Mouse (Mus musculus) common myeloid progenitor, adult 5-6 weeks (primary cell): Measurements from ENCODE around the gene 2700097O09Rik. TPM values are rescaled to one million over a fixed set of nuclear protein-coding genes. Genes with fewer than 3 reads are reported as not detected.
A peak's percentile ranks its signal among the peaks of the same experiment; 100 is the strongest.
"Not testable (repeated sequence)": the region's sequence is repeated elsewhere in the genome, so short reads cannot be mapped to it uniquely, and the experiment has no call there.

ENCODE experiments used
- ATAC-seq: replicated peaks from 2 replicates; pipeline ENCODE4 v1.8.0; 2016; ENCODE audit warnings: low read depth, mild to moderate bottlenecking, moderate TSS enrichment, inconsistent platforms; ENCODE audit not compliant: poor library complexity, severe bottlenecking
- total RNA-seq: library from RNA; stranded (forward); fragments of 200-1000, 187-1606 nt; gene quantifications from 2 replicates; pipeline ENCODE4 v1.2.3, GENCODE M21; 2017

The 2700097O09Rik gene
- total RNA-seq, 1 experiment from 2014 or later = 10.0 TPM

DNA sequence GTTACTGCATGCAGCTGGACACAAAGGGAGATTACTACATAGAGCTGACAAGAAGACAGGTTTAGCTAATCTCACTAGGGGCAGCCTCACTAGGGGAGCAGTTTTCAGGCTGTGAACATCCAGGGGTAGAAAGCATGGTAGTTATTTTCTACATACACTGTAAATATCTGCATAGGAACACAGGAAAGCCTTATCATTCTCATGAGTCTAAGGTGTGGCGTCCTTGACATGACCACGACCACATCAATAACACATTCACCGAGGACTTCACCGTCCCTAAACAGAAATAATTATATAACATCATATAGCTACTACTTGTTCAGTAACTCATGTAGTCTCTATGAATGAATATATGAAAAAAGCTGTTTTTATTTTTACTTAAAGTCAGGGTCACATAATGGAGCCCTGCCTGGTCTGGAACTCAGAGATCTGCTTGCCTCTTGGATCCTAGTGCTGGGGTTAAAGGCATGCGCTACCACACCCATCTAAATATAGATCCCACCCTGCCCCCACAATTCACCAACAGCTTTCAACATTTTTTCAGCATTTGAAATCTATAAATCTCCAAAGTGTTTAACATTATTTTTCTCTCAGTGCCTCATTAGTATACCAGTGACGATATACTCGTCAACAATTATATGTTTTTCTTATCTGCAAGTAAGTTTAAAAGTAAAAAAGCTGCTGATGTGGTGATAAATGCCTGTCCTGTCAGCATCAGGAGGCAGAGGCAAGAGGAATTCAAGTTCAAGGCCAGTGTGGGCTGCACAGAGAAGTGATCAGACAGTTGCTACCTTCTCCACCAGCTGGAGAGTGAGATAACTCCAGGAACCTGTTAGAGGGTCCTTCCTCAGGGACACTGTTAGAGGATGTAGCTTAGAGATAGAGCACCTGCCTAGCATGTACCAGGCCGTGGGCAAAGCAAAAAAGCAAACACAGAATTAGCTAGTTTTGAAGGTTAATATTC, 28.4 kb downstream of the 2700097O09Rik start:
- ATAC-seq = peak; percentile 51

DNA sequence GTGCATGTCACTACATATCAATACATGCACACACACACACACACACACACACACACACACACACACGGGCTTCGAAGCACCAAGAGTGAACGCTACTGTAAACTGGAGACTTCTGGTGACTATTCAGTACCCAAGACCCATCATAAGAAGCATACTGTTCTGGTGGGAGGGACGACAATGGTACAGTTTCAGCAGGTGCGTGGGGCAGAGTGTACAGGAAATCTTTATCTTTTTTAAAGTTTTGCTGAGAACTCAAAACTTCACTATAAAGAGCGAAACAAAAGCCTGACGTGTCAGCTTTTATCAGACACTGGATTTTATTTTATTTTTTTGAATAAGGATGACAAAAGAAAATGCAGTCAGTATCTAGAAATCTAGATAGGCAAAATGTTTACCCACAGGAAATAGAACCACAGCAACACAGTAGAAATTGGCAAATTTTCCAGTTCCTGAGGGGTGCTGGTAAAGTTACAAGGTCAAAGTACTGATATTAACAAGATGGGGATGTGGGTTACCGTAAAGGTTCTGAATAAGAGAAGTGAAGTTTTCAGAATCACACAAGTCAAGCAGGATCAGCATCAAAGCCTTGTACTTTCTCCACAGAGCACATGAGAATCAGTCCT, 30.1 kb downstream of the 2700097O09Rik start:
- ATAC-seq = peak; percentile 53

DNA sequence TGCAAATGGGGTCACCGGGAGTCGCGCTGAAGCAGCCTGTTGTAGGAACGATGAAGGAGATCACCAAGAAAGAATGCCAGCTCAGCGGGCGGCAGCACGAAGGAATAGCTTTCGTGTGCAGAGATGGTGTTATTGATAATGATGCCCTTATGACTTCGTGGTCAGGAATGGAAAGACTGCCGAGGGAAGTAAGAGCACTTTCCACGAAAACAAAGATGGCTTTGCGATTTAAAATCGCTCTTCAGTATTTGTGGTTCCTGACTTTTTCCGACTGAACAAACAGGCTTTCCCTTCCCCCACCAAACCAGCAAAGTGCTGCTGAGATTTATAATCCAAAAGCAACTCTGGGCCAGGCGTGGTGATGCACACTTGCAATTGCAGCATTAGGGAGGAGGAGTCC, 38.9 kb downstream of the 2700097O09Rik start:
- ATAC-seq = no peak

DNA sequence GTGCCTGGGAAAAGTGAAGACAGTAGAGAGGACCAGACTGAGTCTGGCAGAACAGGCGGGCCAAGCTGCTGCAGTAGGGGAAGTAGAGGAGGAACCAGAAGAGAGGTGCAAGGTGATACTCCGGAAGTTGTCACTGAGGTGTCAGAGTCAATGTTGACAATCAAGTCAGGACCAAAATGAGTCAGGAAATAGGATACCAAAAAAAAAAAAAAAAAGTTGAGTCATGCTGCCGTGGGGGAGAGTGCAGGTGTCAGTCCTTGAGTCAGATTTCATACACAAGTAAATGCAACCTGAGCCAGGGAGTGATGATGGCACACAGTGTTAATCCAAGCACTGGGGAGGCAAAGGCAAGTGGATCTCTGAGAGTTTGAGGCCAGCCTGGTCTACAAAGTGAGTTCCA, 52.8 kb downstream of the 2700097O09Rik start:
- ATAC-seq = no peak

DNA sequence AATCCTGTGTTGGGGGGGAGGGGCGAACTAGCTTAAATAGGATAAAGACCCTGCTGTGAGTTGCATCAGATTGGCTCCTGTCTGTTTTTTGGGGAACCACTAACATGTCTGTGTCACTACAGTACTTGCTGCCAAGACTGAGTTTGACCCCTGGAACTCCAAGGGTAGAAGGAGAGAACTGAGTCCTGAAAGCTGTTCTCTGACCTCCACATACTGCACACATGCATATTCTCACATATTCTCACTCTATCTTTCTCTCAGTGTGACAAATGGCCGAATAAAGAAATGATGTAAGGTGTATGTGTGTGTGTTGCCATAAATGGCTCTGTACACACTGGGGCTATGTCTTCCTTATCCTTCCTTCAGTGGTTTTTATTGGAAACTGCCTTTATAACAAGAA, 56.6 kb downstream of the 2700097O09Rik start:
- no peak for ATAC-seq

DNA sequence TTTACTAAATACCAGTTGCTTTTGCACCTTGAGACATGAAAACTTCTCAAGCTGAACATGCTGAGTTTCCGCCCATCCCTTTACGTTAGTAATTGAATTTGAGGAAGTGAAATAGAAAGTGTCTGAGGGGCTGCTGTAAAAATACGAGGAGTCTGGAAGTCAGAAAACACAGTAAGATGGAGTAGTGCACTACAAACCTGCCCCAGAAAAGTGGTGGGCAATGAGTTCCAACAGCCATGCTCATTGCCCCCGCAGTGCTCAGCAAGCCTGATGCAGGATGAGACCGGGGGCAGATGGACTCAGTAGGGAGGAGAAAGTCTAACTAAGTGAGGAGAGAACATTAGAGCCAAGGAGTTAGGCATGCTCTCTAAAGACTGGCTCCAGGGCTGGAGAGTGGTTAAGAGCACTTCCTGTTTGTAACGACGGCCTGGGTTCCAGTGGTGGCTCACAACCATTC, 60.5 kb downstream of the 2700097O09Rik start:
- ATAC-seq = peak; percentile 81

DNA sequence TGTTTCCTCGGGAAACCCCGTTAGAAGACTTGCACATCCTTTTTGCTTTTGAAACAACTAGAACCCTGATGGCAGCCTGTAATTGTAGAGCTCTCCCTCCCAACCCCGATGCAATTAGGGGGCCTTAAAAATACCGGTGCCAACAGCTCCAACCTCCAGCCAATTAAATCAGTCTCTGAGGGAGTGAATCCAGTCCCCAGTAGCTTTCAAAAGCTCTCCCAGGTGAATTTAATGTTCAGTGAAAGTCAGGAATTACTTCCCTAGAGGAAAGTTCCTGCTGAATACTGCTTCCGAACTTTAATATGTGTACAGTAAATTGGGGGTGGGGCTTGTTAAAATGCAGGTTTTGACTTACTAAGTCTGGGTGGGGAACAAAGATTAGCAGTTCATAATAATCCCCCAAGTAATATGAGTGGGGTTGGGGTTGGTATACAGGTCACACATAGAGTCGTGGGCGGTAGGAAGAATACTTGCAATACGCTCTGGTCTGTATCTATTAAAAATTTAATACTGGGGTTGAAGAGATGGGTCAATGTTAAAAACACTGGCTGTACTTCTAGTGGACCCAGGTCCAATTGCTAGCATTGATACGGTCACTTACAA, 62.7 kb downstream of the 2700097O09Rik start:
- ATAC-seq = no peak

DNA sequence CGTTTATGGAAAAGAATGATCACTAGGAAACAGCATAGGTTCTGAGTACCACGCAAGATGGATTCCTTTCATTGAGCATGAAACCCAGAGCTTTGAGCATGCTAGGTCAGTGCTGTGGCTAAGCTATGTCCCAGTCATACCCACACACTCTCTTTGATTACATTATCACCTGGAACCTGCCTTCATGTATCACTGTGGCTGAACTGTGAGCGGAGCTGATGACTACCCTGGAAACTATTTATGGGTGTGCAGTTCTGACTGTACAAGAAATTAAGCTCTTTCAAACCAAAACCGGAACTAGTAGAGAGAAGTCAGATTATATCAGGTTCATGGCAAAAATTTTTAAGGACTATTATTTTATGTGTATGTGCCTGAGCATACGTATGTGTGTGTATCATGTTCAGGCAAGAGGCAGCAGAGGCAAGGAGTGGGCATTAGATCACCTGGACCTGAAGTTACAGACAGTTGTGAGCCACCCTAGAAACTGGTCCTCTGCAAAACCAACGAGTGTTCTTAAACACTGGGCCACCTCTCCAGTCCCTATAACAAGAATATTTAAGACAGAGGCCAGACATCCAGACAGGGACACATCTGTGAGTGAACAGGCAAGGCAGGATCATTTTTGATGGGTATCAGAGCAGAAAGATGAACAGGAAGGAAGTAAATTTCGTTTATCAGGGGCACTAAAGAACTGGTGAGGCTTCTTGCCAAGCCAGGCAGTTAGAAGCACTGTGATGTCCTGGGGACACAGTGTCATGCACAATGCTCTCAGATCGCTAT, 63.4 kb downstream of the 2700097O09Rik start:
- ATAC-seq = peak; percentile 45

DNA sequence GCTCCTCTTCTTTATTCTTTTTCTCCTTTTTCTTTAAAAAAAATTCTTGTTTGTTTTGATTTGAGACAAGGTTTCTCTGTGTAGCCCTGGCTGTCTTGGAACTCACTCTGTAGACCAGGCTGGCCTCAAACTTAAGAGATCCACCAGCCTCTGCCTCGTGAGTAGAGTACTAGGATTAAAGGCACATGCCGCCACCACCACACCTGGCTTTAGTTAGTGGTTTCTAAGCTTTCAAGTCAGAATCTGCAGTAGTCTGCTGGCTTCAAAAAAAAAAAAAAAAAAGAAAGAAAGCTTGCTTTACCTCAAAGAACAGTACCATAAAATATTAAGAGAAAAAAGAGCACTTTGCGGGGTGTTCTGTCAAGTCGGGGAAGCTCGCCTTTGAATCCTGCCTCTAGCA, 64.5 kb downstream of the 2700097O09Rik start:
- ATAC-seq = no peak

DNA sequence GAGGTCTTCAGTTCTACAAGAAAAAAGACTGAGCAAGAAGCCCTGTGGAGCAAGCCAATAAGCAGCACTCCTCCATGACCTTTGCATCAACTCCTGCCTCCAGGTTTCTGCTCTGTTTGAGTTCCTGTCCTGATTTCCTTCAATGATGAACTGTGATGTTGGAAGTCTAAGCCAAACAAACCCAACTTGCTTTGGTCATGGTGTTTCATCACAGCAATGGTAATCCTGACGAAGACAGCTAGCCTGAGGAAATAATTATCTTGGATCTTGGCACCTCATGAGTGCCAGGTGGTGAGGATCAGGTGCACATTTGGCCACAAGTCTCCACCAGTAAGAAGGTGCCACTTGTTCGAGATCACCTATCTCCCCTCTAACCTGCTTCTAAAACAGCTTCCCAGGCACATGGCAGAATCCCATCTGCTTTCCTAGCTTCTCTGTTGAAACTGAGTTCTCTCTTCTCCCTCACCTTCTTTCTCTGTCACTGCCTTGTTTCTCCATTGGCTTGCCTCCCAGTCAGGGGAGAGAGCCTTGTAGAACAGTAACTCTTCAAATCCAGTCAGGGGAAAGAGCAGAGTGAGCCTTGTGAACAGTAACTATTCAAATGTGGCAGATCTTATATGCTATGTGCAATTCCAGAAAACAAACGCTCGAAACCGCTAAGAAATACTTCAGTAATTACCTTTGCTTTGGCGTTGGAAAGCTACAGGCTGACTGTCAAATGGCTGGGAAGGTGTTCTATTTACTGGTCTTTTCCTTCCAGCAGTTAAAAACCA, 66.1 kb downstream of the 2700097O09Rik start, which contains the start of gene Baz1a:
Baz1a (minus strand) TSS at position 723 of the 773 bp plus-strand sequence.
- no peak for ATAC-seq

DNA sequence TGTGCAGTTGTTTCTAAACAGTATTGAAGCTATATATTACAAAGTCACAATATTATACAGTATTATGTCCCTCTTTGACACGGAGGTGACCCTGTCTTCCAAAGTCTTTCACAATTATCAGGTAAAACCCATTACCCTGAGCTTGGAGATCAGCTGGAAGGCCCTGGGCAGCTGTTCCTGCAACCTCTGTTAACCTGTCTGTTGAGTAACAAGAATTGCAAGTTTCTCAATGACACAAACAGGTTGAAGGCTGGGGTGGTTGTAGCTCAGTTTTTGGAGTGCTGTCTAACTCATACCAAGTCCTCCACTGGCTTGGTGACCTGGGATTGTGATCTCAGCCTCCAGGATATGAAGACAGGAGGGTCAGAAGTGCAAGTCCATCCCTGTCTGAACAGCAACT, 66.9 kb downstream of the 2700097O09Rik start:
- ATAC-seq = no peak

DNA sequence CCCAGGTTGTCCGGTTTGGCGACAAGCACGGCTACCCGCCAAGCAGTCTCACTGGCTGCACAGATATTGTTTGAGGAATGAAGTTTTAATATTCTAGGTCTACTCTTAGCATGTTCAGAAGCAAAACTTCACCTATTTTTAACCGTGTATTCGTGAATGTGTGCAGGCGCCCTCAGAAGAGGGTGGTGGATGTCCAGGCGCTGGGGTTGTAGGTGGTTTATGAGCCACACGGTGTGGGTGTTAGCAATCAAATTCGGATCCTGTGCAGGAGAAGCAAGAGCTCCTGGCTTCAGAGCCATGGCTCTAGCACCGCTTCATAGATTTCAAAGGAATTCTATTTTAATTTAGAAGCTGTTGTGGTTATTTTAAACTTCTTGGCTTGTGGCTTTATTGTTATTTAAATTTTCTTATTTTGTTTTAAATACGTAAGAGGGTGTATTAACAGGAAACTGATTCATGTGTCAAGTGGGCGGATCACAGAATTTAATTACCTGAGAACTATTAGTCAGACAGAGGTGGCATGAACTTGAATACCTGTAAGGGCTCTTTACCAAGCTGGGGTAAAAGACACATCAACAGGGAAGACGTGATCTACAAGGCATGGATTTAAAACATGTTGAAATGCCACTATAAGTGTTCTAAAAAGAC, 72.4 kb downstream of the 2700097O09Rik start:
- no peak for ATAC-seq

DNA sequence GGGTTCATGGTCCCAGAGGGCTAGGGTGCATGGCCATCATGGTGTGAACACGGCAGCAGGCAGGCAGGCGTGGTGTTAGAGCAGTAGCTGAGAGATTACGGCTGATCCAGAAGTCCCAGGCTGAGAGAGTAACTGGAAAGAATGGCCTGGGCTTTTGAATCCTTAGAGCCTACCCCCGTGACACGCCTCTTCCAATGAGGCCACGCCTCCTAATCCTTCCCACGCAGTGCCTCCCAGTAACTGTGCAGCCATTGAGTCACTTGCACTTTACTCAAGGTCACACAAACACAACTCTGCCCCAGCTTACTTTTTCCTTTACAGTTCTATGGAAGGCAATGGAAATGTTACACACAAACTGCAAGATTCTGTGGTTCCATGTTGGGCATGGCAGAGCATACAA, 73.8 kb downstream of the 2700097O09Rik start:
- ATAC-seq = no peak

DNA sequence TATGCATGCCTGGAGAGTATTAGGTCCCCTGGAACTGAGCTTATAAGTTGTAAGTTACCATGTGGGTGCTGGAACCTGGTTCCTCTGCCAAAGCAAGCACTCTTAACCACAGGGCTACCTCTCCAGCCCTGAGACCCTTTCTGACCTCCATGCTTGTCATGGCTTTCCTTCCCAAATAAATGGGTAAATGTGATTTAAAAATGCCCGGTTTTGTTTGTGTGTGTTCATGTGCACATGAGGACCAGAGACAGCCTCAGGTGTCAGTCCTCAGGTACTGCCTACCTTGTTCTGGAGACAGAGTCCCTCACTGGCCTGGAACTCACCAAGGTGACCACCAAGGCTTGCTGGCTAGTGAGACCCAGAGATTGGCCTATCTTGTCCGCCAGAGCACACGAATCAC, 75.5 kb downstream of the 2700097O09Rik start:
- no peak for ATAC-seq

DNA sequence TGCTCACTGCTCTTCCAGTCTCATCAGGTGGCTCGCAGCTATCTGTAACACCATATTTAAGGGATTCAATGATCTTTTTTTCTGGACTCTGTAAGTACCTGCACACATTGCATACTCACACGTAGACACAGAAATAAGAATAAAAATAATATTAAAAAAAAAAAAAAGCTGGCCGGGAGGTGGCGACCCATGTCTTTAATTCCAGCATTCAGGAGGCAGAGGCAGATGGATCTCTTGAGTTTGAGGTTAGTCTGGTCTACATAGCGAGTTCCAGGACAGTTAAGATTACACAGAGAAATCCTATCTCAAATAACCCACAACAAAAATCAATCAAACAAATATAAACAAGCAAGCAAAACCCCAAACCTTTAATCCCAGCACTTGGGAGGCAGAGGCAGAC, 76.1 kb downstream of the 2700097O09Rik start:
- no peak for ATAC-seq

DNA sequence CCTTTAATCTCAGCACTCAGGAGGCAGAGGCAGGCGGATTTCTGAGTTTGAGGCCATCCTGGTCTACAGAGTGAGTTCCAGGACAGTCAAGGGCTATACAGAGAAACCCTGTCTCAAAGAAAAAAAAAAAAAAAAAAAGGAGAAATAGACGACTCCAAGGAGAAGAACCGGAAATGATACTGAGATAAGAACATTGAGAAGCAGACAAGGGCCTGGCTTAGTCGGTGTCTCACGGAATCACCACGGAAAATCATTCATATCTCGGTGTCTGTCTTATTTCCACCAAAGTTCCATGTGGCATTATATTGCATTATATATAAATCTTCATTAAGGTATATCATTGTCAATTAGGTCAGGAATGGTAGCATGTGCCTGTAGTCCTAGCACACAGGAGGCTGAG, 77.4 kb downstream of the 2700097O09Rik start:
- not testable (repeated sequence) for ATAC-seq

DNA sequence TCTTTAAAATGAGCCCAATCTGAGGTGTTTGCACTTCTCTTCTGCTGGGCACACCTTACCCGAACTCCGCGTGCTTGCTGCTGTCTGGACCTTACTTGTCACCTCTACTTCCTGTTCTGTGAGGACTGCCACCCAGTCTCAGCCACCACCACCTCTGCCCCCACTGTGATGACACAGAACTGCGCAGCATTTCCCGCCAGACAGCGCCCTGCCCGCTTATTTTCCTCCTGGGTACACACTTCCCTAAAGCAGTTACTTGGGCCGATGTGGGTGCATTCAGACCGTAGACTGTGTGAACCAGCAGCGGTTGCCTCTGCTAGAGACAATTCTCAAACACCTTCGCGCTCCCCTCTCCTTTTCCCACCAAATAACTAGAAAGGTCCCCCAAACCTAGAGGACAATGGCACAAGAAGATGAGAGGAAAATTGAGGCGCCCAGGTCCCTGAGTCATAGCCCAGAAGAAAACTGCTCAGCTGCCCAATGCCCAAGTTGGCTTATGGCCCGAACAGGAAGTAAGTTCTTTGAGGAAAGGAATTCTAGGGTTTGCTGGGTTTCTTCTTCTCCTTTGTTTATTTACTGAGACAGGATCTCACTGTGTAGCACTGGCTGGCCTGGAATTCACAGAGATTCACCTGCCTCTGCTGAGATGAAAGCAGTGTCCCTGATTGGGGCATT, 80.8 kb downstream of the 2700097O09Rik start:
- ATAC-seq = peak; percentile 98

DNA sequence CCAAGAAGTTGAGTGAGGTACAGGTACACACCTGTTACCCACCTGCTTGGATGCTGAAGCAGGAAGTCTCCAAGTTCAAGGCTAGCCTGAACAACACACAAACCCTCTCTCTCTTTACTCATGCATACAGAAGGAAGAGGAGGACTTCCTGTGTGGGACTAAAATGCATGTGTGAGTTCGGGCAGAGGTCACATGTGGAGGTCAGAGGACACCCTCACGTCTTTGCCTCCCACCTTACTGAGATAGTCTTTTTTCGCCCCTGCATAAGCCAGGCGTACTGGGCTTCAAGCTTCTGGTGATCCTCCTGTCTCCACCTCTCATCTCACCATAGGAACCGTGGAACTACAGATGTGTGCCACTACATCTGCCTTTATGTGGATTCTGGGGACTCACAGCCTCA, 81.5 kb downstream of the 2700097O09Rik start:
- ATAC-seq = no peak
